Mouse (Mus musculus): ENCODE results near the gene Nfix. TPM values are rescaled to one million over a fixed set of nuclear protein-coding genes. Genes with fewer than 3 reads are reported as not detected.
A peak's percentile ranks its signal among the peaks of the same experiment; 100 is the strongest.

The Nfix gene
- polyA plus RNA-seq, 1 experiment from 2014 or later: 14.8 TPM

- no peak overlapping the region for H3K9ac ChIP-seq
- H3K36me3 ChIP-seq: no peaks in the 10 kb centered on the region
- no peaks in the 10 kb centered on the region for H3K9me3 ChIP-seq
- no peak for ATAC-seq
- H3K27ac ChIP-seq: no peak overlapping the region; the same call in 1 of the 2 replicates
- H3K27me3 ChIP-seq (replicated peaks): no peaks in the 10 kb centered on the region
- peaks cover 31% of the 10 kb centered on the region for H3K4me1 ChIP-seq (replicated peaks)
- no peak overlapping the region for H3K4me2 ChIP-seq (replicated peaks)
- WGBS: 49% methylated on average over 9 of the region's 9 CpGs
- H3K4me3 ChIP-seq (replicated peaks): no peak overlapping the region
Observed at GRCm38 (mm10) chr8:84653092-84653631, 147.0 kb downstream of the Nfix start.

- 39% methylated on average over 3 of the region's 3 CpGs for WGBS
- H3K36me3 ChIP-seq: no peaks in the 10 kb centered on the region
- H3K4me2 ChIP-seq (replicated peaks): no peak overlapping the region
- no peak overlapping the region for H3K9ac ChIP-seq
- no peaks in the 10 kb centered on the region for H3K27me3 ChIP-seq (replicated peaks)
- H3K9me3 ChIP-seq: no peaks in the 10 kb centered on the region
- peak overlapping the region; percentile 64 for H3K27ac ChIP-seq
- peak; percentile 82 for ATAC-seq
- H3K4me3 ChIP-seq (replicated peaks): no peak overlapping the region
- H3K4me1 ChIP-seq (replicated peaks): peaks cover 12% of the 10 kb centered on the region
Observed at GRCm38 (mm10) chr8:84650213-84650612, 149.9 kb downstream of the Nfix start.

Other genes starting within 250 kb of the Nfix start
- gene Ier2, start 137.5 kb downstream of the Nfix start, polyA plus RNA-seq (2015; fragmentation: Nextera tagmentation; extraction: Ambion mirVana): 84.2 and 85.5 TPM in 2 replicates
- gene Trmt1, start 114.0 kb downstream of the Nfix start, polyA plus RNA-seq (2015; fragmentation: Nextera tagmentation; extraction: Ambion mirVana): 59.9 and 68.3 TPM in 2 replicates
- 14.8 and 17.0 TPM in 2 replicates for gene Nacc1, start 112.5 kb downstream of the Nfix start, polyA plus RNA-seq (2015; fragmentation: Nextera tagmentation; extraction: Ambion mirVana)
- 5.1 and 5.5 TPM in 2 replicates for gene Lyl1, start 98.9 kb downstream of the Nfix start, polyA plus RNA-seq (2015; fragmentation: Nextera tagmentation; extraction: Ambion mirVana)
- gene G430095P16Rik, start 77.3 kb downstream of the Nfix start, polyA plus RNA-seq (2015; fragmentation: Nextera tagmentation; extraction: Ambion mirVana): 3.1 and 3.7 TPM in 2 replicates
- gene Dand5, start 22.5 kb upstream of the Nfix start, polyA plus RNA-seq (2015; fragmentation: Nextera tagmentation; extraction: Ambion mirVana): 4.5 and 5.3 TPM in 2 replicates
- 61.7 and 62.6 TPM in 2 replicates for gene Gadd45gip1, start 31.2 kb upstream of the Nfix start, polyA plus RNA-seq (2015; fragmentation: Nextera tagmentation; extraction: Ambion mirVana)
- 102 and 106 TPM in 2 replicates for gene Rad23a, start 40.3 kb upstream of the Nfix start, polyA plus RNA-seq (2015; fragmentation: Nextera tagmentation; extraction: Ambion mirVana)
- 1,038 and 1,157 TPM in 2 replicates for gene Calr, start 46.6 kb upstream of the Nfix start, polyA plus RNA-seq (2015; fragmentation: Nextera tagmentation; extraction: Ambion mirVana)
- 83.1 and 92.7 TPM in 2 replicates for gene Farsa, start 56.6 kb upstream of the Nfix start, polyA plus RNA-seq (2015; fragmentation: Nextera tagmentation; extraction: Ambion mirVana)
- 49.9 and 54.4 TPM in 2 replicates for gene Syce2, start 71.8 kb upstream of the Nfix start, polyA plus RNA-seq (2015; fragmentation: Nextera tagmentation; extraction: Ambion mirVana)
- 42.8 and 49.2 TPM in 2 replicates for gene Gcdh, start 93.6 kb upstream of the Nfix start, polyA plus RNA-seq (2015; fragmentation: Nextera tagmentation; extraction: Ambion mirVana)
- gene Klf1, start 101.6 kb upstream of the Nfix start, polyA plus RNA-seq (2015; fragmentation: Nextera tagmentation; extraction: Ambion mirVana): 6.4 and 7.7 TPM in 2 replicates
- 8.7 and 10.2 TPM in 2 replicates for gene Dnase2a, start 108.2 kb upstream of the Nfix start, polyA plus RNA-seq (2015; fragmentation: Nextera tagmentation; extraction: Ambion mirVana)
- 1.6 TPM in 2 replicates for gene Mast1, start 137.0 kb upstream of the Nfix start, polyA plus RNA-seq (2015; fragmentation: Nextera tagmentation; extraction: Ambion mirVana)
- gene Rtbdn, start 146.6 kb upstream of the Nfix start, polyA plus RNA-seq (2015; fragmentation: Nextera tagmentation; extraction: Ambion mirVana): 0.31 and 0.51 TPM in 2 replicates
- not detected in 2 replicates for gene Gm49661, start 169.1 kb upstream of the Nfix start, polyA plus RNA-seq (2015; fragmentation: Nextera tagmentation; extraction: Ambion mirVana)
- gene Prdx2, start 169.2 kb upstream of the Nfix start, polyA plus RNA-seq (2015; fragmentation: Nextera tagmentation; extraction: Ambion mirVana): 581 and 615 TPM in 2 replicates
- gene Rnaseh2a, start 169.4 kb upstream of the Nfix start, polyA plus RNA-seq (2015; fragmentation: Nextera tagmentation; extraction: Ambion mirVana): 116 and 117 TPM in 2 replicates
- 28.4 and 30.7 TPM in 2 replicates for gene Junb, start 178.4 kb upstream of the Nfix start, polyA plus RNA-seq (2015; fragmentation: Nextera tagmentation; extraction: Ambion mirVana)
- gene Hook2, start 190.3 kb upstream of the Nfix start, polyA plus RNA-seq (2015; fragmentation: Nextera tagmentation; extraction: Ambion mirVana): 68.7 and 75.8 TPM in 2 replicates
- gene Best2, start 214.2 kb upstream of the Nfix start, polyA plus RNA-seq (2015; fragmentation: Nextera tagmentation; extraction: Ambion mirVana): 0.14 and 0.76 TPM in 2 replicates
- 125 and 130 TPM in 2 replicates for gene Asna1, start 224.9 kb upstream of the Nfix start, polyA plus RNA-seq (2015; fragmentation: Nextera tagmentation; extraction: Ambion mirVana)
- gene Trir, start 226.5 kb upstream of the Nfix start, polyA plus RNA-seq (2015; fragmentation: Nextera tagmentation; extraction: Ambion mirVana): 110 and 113 TPM in 2 replicates
- gene Tnpo2, start 236.6 kb upstream of the Nfix start, polyA plus RNA-seq (2015; fragmentation: Nextera tagmentation; extraction: Ambion mirVana): 28.1 and 29.4 TPM in 2 replicates